Mouse (Mus musculus): Measurements from ENCODE around the gene St3gal2.
"Not testable (repeated sequence)": the region's sequence is repeated elsewhere in the genome, so short reads cannot be mapped to it uniquely, and the experiment has no call there.

St3gal2 gene

GRCm38 (mm10) chr8:110919341-110920031 is at the start of gene St3gal2:
St3gal2 (plus strand) TSS chr8:110919922.
- peak; percentile 86 to 88 for DNase-seq

DNA sequence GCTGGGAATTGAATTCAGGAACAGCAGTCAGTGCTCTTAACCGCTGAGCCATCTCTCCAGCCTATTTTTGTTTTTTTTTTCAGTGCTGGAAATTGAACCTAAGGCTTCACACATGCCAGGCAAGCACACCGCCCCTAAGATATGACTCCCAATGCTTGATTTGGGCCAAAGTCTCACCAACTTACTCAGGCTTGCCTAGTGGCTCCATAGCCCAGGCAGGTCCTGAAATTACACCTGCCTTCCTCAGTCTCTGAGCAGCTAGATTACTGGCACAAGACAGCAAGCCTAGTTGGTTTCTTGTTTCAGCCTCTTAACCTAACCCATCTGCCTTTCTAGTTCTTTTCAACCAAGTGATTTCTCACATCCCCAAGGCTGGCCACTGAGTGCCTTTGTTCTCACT is 49.2 kb upstream of the St3gal2 start:
- DNase-seq = no peak

DNA sequence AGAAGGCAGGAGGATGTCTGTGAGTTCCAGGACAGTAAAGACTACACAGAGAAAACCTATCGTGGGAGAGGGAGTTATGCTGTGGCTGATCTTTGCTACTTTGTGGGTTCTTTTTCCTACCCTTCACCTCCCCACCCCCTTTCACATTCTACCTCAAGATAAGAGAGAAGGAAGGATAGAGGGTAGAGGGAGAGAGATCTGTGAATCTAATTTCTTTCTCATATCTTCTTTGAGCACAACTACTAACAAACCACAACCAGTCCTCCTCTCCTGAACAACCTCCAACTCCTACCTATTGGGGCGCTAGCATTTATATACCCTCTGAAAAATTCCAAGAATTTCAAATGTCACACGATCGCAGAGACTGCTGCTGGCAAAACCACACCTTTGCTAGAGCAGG is 41.9 kb upstream of the St3gal2 start:
- no peak for DNase-seq

DNA sequence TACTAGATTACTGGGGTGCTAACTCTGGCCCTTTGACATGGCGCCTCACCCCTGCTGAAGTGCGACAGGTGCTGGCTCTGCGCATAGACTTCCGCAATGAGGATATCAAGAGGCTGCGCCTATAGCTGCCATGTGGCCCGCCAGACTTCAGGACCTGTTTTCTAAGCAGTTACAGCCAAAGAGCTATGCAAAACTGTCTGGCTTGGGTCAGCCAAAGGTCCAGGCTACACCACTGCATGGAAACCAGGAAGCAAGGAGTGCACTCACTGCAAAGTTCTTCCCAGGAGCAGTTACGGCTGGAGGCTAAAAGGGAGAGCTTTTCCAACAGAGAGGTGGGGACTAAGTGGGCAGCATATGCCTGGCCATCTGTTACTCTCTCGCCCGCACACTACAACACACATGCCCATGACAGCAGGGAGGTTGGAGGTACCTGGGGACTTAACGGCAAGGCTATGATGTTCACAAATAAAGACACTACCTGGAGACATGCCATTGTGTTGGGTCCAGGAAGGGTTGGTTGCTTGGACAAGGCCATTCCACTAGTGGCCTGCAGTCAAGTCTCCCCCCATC is 37.9 kb upstream of the St3gal2 start:
- DNase-seq = peak; percentile 84 to 87

- peak; percentile 68 to 69 for DNase-seq
These were observed 35.9 kb upstream of the St3gal2 start for GRCm38 (mm10) chr8:110883824-110884223.

GRCm38 (mm10) chr8:110886634-110887033 is 33.1 kb upstream of the St3gal2 start:
- no peak for DNase-seq

DNA sequence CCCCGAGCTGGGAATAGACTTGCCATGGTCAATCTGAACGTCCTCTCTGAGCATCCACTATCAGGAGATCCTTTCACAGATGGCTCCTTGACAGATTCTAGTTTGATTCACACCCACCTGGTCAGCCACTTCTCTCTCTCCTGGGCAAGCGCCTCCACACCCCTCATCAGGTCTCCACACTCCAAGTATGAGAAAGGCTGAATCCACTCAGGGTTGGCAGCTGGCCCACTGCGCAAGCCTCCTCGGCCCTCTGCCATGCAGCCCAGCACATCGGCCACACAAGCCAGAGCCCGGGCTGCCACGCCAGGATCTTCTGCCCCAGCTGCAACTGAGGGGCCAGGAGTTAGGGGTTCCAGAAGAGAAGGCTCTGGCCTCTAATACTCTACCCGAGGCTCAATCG is 32.2 kb upstream of the St3gal2 start:
- DNase-seq = peak; percentile 62 to 64

GRCm38 (mm10) chr8:110888441-110888840 is 31.3 kb upstream of the St3gal2 start:
- peak; percentile 85 to 87 for DNase-seq

GRCm38 (mm10) chr8:110888860-110889259 is 30.9 kb upstream of the St3gal2 start:
- DNase-seq = peak; percentile 79 to 81

DNA sequence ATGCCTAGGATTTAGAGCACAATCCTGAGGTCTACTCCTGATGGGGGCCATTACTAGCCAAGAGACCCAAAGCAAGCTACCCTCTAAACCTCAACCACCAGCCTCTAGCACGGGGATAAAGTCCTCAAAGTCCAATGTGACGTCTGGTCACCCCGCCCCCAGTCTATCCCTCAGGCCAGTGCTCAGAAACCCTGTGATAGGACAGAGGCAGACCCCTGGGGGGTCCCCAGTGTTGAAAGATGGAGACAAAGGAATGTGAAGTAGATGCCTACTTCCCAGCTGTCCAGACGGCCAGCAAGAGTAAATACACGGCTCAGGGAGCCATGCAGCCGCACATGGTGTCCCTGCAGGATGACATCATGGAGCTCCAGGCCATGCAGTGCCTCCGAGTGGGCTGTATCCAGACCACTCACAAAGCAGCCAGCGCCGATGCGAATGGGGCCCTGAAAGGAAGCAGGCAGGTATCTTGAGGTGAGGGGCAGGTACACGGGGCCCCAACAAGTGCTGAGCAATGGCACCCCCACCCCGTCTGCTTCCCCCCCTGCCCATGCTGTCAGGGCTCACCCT is 29.7 kb upstream of the St3gal2 start:
- no peak for DNase-seq

- DNase-seq = no peak
These were observed 27.7 kb upstream of the St3gal2 start for GRCm38 (mm10) chr8:110892040-110892439.

DNA sequence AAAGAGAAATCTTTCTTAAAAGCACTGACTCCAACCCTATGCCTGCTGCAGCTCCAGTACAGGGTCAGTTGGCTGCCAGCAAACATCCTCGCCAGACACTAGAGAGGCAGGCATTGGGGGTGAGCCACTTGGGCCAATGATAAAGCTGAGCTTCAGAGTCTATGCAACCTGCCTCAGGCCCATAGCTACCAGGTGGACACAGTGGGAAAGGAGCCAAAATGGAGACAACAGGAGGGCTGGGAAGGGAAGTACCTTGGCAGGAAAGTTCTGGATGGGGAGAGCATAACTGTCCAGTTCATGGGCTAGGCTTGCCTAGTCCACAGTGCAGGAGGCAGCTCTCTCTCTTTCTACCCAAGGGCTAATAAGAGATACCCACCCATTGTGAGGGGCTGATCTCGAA is 26.8 kb upstream of the St3gal2 start:
- DNase-seq = peak; percentile 68 to 71

DNA sequence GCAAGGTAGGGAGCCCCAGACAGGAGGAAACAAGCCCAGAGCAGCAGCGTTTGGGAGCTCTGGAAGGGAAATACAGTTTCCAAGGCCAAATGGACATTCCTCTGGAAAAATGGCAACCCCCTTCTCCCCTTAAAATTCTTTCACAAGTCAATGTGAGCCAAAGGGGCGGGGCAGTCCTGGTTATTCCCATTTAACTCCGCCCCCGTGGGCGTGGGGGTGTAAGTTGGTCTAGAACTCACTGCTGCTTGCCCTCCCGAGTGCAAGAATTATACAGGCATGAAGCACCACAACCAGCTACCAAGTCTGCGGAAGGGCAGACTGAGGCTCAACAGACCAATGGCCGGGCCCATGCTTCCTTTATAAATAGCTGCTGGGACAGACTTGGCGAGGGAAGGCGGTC is 24.9 kb upstream of the St3gal2 start:
- no peak for DNase-seq

- no peak for DNase-seq
These were observed 24.5 kb upstream of the St3gal2 start for GRCm38 (mm10) chr8:110895254-110895653.

DNA sequence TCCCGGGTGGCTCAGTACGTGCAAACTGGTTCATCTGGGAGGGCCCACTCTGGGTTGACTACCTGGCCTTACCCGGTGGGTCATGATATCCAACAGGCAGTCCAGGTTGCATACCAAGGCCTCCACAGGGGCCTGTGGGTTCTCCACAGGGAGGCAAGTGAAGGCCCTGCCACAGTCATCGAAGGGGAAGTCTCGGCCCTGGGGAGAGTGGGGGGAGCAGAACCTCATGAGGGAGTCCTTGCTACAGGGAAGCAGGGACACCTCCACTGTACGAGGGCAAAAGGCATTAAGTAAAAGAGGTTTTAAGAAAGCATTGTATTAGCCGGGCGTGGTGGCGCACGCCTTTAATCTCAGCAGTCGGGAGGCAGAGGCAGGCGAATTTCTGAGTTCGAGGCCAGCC is 23.9 kb upstream of the St3gal2 start:
- DNase-seq = no peak

DNA sequence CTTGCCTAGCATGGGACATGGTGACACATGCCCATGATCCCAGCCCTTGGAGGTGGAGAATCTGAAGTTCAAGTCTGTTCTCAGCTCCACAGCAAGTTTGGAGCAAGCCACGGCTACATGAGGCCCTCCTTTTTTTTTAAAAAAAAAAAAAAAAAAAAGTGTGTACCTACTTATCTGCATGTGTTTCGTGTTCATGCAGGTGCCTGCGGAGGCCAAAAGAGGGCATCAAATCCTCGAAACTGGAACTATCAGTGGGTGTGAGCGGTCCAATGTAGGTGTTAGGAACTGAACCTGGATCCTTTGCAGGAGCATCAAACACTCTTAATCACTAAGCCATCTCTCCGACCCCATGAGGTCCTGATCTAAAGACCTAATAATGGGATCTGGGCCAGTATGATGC is 22.2 kb upstream of the St3gal2 start:
- no peak for DNase-seq

GRCm38 (mm10) chr8:110901056-110901455 is 18.7 kb upstream of the St3gal2 start:
- DNase-seq = no peak

- peak; percentile 86 for DNase-seq
These were observed 17.7 kb upstream of the St3gal2 start, which contains the start of gene Fuk for GRCm38 (mm10) chr8:110901839-110902578. Fuk (minus strand) TSS chr8:110902488.

DNA sequence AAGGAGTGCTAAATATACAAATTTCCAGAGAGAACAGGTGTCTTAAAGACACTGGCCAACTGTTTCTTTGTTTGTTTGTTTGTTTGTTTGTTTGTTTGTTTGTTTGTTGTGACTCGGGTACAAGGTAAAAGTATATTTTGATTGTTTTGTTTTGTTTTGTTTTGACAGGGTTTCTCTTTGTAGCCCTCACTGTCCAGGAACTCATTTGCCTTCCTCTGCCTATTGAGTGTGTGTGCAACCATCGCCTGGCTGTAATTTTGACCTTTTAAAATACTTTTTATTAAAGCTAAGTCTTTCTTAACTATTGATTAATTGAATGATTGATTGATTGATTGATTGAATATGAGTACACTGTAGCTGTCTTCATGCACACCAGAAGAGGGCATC is 17.1 kb upstream of the St3gal2 start:
- no peak for DNase-seq

- no peak for DNase-seq
These were observed 14.3 kb upstream of the St3gal2 start for GRCm38 (mm10) chr8:110905404-110905803.

DNA sequence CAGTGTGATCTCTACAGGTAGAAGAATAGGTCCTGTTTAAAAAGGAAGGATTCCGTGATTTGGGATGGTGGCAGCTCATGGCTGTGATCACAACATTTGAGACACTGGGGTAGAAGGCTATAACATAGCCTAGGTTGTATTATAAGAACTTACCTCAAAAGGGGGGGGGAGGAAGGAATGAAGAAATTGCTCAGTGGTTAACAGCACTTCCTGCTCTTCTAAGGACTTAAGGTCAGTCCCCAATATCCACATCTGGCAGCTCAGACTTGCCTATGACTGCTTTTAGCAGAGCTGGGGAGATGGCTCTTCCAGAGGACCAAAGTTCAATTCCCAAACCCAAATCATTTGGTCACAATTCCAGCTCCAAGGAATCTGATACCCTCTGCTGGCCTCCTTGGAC is 13.0 kb upstream of the St3gal2 start:
- no peak for DNase-seq

GRCm38 (mm10) chr8:110909850-110910249 is 9.9 kb upstream of the St3gal2 start:
- not testable (repeated sequence) for DNase-seq
